Mouse (Mus musculus) embryonic stem cell, embryonic (primary cell): ENCODE measurements around the gene Hnrnpa1.

Experiments used
- CTCF ChIA-PET, 4 experiments: fragments of 300-600 bp in 2 of 4; fragments of 350-600 bp in 2 of 4; sonication (Branson Sonifier 250); formaldehyde crosslinking; loops; one replicate each; lab custom pipeline; 2022; ENCODE audit warnings: inconsistent platforms in 2 of 4; lab: Charles Lee
- POLR2A ChIA-PET, 4 experiments: fragments of 300-600 bp in 2 of 4; fragments of 350-600 bp in 2 of 4; sonication (Branson Sonifier 250); formaldehyde crosslinking; loops; one replicate each; lab custom pipeline; 2022; ENCODE audit warnings: antibody characterized with exemption in 4 of 4, inconsistent platforms in 1 of 4; lab: Charles Lee

The Hnrnpa1 gene

GRCm38 (mm10) chr15:103250195-103250740 is 10.0 kb downstream of the Hnrnpa1 start:
- CTCF ChIA-PET, result interaction anchor here (0.6 to 1.6 kb wide), 16 partner anchors 11 to 90 kb away, joined by 3 to 16 read pairs (median 4); partner anchors contain the start of genes Copz1 (in 2 of the 4), Cbx5 (in 1 of the 4) and Zfp385a (in 1 of the 4)
- POLR2A ChIA-PET, result interaction anchor here (0.6 to 12.3 kb wide), 22 partner anchors 8 to 59 kb away, joined by 3 to 243 read pairs (median 4); partner anchors contain the start of genes Cbx5 (in 3 of the 4), Copz1 (in 3 of the 4) and Hnrnpa1 (in 3 of the 4)

- POLR2A ChIA-PET, result interaction anchor here in 3 of 4 experiments (0.5 to 12.3 kb wide), 15 partner anchors 6 to 320 kb away, joined by 3 to 243 read pairs (median 5); partner anchors contain the start of genes Cbx5 (in 3 of the 3), Copz1 (in 3 of the 3) and Hnrnpa1 (in 2 of the 3)
- CTCF ChIA-PET, result interaction anchor here in 2 of 4 experiments (0.7 to 1.6 kb wide), 6 partner anchors 23 to 67 kb away, joined by 3 to 4 read pairs (median 3); no protein-coding TSS in a partner anchor
Measured at GRCm38 (mm10) chr15:103251595-103251994, 11.4 kb downstream of the Hnrnpa1 start.

GRCm38 (mm10) chr15:103252660-103253059 is 12.4 kb downstream of the Hnrnpa1 start:
- ChIA-PET CTCF (interaction anchor here in 2 of 4 experiments (0.7 to 1.5 kb wide), 4 partner anchors 28 to 186 kb away, joined by 3 to 4 read pairs (median 4); no protein-coding TSS in a partner anchor), POLR2A (interaction anchor here in 3 of 4 experiments (0.7 to 12.3 kb wide), 17 partner anchors 7 to 1040 kb away, joined by 3 to 243 read pairs (median 5); partner anchors contain the start of genes Cbx5 (in 3 of the 3), Copz1 (in 2 of the 3) and Hnrnpa1 (in 2 of the 3))

- ChIA-PET CTCF (interaction anchor here in 3 of 4 experiments (0.6 to 1.3 kb wide), 5 partner anchors 27 to 185 kb away, joined by 3 to 5 read pairs (median 4); no protein-coding TSS in a partner anchor), POLR2A (interaction anchor here in 3 of 4 experiments (0.7 to 12.3 kb wide), 17 partner anchors 8 to 1041 kb away, joined by 3 to 243 read pairs (median 5); partner anchors contain the start of genes Cbx5 (in 2 of the 3), Copz1 (in 2 of the 3) and Hnrnpa1 (in 2 of the 3))
Measured at GRCm38 (mm10) chr15:103253352-103253751, 13.1 kb downstream of the Hnrnpa1 start.

GRCm38 (mm10) chr15:103255169-103255568 is 14.9 kb downstream of the Hnrnpa1 start:
- POLR2A ChIA-PET, result interaction anchor here (0.5 to 10.4 kb wide), 17 partner anchors 8 to 584 kb away, joined by 3 to 145 read pairs (median 4); partner anchors contain the start of genes Cbx5 (in 2 of the 4), Copz1 (in 2 of the 4) and Hnrnpa1 (in 2 of the 4)
- CTCF ChIA-PET, result interaction anchor here in 3 of 4 experiments (0.6 to 2.4 kb wide), 9 partner anchors 16 to 69 kb away, joined by 3 to 9 read pairs (median 3); partner anchors contain the start of genes Cbx5 (in 1 of the 3) and Copz1 (in 1 of the 3)

- ChIA-PET POLR2A (interaction anchor here in 3 of 4 experiments (0.7 to 10.4 kb wide), 11 partner anchors 9 to 79 kb away, joined by 3 to 145 read pairs (median 10); partner anchors contain the start of genes Cbx5 (in 2 of the 3), Copz1 (in 2 of the 3) and Hnrnpa1 (in 2 of the 3)), CTCF (interaction anchor here in 2 of 4 experiments (1.1 to 2.4 kb wide), 3 partner anchors 16 to 63 kb away, joined by 4 to 9 read pairs (median 5); partner anchors contain the start of genes Cbx5 (in 1 of the 2) and Copz1 (in 1 of the 2))
Measured at GRCm38 (mm10) chr15:103256210-103256986, 16.2 kb downstream of the Hnrnpa1 start.

DNA sequence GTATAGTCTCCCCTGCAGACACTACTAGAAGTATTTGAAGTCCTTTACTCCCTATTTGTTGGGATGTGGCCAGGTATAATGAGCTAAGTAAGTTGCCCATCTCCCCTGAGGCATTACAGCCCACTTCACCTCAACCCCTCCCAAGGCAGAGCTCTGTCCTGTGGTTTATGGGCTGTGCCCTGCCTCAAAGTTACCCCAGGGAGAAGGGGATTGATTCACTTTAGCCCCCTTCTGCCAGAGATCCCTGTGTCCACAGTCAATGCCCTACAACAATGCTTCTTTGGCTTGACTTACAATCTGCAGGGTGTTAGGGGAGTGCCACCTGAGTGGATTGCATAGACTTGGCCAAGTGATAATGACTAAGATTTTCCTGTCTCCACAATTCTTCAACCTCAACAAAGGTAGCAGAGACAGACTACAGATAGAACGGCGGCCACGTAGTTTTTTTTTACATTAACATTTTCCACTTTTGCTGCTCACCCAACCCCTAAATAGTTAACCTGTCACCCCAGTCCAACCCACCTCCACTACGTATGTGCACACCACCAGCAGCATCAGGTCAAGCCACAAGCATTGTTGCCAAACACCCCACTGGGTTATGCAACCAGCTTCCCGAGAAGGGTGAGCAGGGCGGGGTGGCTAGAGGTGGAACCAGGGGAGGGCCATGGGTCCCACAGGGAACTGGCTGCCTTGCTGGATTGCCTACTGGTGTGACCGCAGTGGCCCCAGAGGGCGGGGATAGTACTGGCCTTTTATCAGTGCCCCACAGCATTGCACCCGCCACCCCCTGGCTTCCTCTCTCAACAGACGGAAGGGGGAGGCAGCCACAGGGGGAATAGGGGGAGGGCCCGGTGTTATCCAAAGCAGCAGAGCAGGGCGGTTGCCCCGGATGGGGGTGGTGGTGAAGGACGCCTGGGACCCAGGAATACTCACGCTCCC is 17.8 kb downstream of the Hnrnpa1 start, which contains the start of gene Nfe2:
Gene Nfe2, minus strand, starts transcription at position 614 of the 939 bp plus-strand sequence.
- ChIA-PET CTCF (interaction anchor here in 3 of 4 experiments (0.5 to 1.7 kb wide), 5 partner anchors 14 to 67 kb away, joined by 3 to 5 read pairs (median 3); partner anchors contain the start of gene Copz1 (in 1 of the 3)), POLR2A (interaction anchor here (0.7 to 4.9 kb wide), 17 partner anchors 10 to 70 kb away, joined by 3 to 62 read pairs (median 4); partner anchors contain the start of genes Copz1 (in 2 of the 4), Cbx5 (in 1 of the 4) and Hnrnpa1 (in 1 of the 4))

DNA sequence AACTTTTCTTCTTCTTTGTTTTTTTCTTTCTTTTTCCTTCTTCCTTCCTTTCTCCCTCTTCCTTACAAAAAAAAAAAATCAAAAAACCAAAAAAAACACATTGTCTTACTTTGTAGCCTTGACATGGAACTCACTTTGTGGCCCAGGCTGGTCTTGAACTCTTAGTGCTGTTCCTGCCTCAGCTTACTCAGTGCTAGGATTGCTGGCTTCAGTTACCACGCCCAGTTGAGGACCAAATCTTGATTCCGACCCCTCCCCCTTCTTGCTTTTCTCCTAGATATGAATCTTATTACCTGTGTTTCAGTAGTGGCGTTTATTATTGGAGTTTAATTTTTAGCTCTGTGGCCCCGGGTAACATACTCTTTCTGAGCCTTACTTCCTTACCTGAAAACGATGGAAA is 18.9 kb downstream of the Hnrnpa1 start:
- POLR2A ChIA-PET, result interaction anchor here (0.6 to 4.9 kb wide), 15 partner anchors 8 to 69 kb away, joined by 3 to 62 read pairs (median 4); partner anchors contain the start of gene Copz1 (in 2 of the 4)
- CTCF ChIA-PET, result interaction anchor here in 3 of 4 experiments (0.8 to 1.7 kb wide), 5 partner anchors 13 to 68 kb away, joined by 3 to 8 read pairs (median 5); partner anchors contain the start of gene Copz1 (in 1 of the 3)

DNA sequence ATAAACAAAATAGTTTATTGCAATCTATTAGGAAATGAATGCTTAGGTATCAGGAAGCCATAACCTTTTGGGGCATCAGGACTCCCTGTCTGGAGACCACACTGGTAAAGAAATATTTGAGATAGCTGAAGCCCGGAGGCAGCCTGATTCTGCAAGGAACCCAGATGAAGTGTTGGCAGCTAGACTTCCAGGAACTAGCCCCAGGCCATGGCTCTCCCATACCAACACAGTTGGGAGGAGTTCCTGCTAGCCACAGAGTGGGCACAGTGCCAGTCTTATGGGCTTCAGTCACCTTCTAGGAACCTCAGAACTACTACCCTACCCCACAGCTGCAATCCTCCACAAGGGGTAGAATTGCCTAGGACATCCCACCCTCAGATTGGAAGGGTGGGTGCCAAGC is 19.8 kb downstream of the Hnrnpa1 start:
- CTCF ChIA-PET, result interaction anchor here in 2 of 4 experiments (0.6 to 1.3 kb wide), 6 partner anchors 12 to 36 kb away, joined by 3 to 8 read pairs (median 4); partner anchors contain the start of gene Copz1 (in 1 of the 2)
- POLR2A ChIA-PET, result interaction anchor here in 3 of 4 experiments (0.6 to 4.9 kb wide), 10 partner anchors 9 to 64 kb away, joined by 3 to 62 read pairs (median 4); partner anchors contain the start of gene Copz1 (in 1 of the 3)

DNA sequence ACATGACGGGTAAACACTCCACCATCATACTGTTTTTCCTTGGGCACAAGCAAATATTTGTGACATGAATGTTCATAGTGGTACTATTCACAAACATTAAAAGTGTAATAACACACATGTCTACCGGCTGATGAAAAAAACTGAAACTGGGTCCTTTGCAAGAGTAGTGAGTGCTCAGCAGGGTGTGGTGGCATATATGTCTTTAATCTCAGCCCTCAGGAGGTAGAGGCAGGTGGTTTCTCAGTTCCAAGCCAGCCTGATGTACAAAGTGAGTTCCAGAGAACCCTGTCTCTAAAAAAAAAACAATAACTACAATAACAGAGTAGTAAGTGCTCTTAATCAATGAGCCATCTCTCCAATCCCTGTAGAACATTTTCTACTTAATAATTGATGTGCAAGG is 24.6 kb downstream of the Hnrnpa1 start:
- CTCF ChIA-PET, result no interaction called here
- POLR2A ChIA-PET, result interaction anchor here in 1 of 4 experiments (1.0 kb wide), 1 partner anchor 16 kb away, joined by 3 read pairs; no protein-coding TSS in a partner anchor

- ChIA-PET POLR2A (interaction anchor here in 2 of 4 experiments (0.6 to 9.6 kb wide), 4 partner anchors 16 to 753 kb away, joined by 3 to 243 read pairs (median 69); no protein-coding TSS in a partner anchor), CTCF (interaction anchor here in 2 of 4 experiments (0.6 to 1.8 kb wide), 4 partner anchors 15 to 83 kb away, joined by 3 to 5 read pairs (median 4); no protein-coding TSS in a partner anchor)
Measured at GRCm38 (mm10) chr15:103268903-103269302, 28.7 kb downstream of the Hnrnpa1 start.

DNA sequence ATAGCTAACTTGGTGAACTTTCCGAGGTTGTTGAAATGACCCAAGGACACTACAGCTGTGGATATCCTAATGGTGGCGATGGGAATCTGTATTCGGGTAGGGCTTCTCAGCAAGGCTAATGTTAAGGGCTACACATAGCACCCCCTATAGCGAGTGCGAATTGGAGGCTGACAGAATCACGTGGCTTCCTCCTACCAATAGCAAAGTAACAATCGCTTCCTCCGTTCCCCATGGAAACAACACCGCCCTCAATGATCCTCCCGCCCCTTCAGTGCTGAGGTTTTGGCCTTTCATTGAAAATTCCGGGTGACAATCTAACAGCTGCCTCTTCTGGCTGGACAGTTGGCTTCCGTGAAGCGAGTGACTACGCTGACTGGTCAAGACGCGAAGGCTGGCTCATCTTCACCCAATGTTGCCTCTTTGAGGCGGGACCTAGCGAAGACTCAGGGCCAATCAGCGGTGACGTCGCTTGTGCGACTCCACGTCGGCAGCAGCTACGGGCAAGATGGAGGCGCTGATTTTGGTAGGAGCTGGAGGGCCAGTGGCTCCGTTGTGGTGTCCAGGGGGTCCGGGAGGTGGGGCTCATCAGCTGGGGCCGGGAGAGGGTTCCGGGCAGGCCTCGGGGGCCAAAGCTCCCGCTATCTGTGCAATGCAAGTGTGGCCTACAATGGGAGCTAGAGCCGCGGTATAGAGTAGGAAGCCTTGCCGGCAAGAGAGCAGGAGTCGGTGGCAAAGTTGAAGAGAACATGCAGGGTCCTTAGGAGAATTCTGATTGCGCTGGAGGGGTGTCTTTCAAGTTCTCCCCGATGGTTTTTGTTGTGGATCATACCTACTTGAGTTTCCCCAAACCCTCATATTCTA is 32.4 kb downstream of the Hnrnpa1 start, which contains the start of gene Copz1:
Gene Copz1, plus strand, starts transcription at position 296 of the 861 bp plus-strand sequence.
- ChIA-PET CTCF (interaction anchor here (0.5 to 4.3 kb wide), 48 partner anchors 8 to 607 kb away, joined by 3 to 88 read pairs (median 5); partner anchors contain the start of genes Cbx5 (in 1 of the 4), Gpr84 (in 1 of the 4) and Nfe2 (in 1 of the 4)), POLR2A (interaction anchor here (0.5 to 9.6 kb wide), 89 partner anchors 8 to 1026 kb away, joined by 3 to 243 read pairs (median 5); partner anchors contain the start of genes Cbx5 (in 3 of the 4), Hnrnpa1 (in 3 of the 4), Nfe2 (in 2 of the 4) and Gpr84 (in 1 of the 4))

DNA sequence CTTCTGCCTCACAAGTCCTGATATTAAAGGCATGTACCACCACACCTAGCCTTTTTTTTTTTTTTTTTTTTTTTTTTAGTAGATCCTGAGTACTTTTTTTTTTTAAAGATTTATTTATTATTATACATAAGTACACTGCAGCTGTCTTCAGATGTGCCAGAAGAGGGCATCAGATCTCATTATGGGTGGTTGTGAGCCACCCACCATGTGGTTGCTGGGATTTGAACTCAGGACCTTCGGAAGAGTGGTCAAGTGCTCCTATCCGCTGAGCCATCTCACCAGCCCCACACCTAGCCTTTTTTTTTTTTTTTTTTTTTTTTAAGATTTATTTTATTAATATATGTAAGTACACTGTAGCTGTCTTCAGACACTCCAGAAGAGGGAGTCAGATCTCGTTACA is 35.7 kb downstream of the Hnrnpa1 start:
- ChIA-PET CTCF (interaction anchor here (0.6 to 1.3 kb wide), 9 partner anchors 9 to 512 kb away, joined by 3 to 17 read pairs (median 3); no protein-coding TSS in a partner anchor), POLR2A (interaction anchor here in 3 of 4 experiments (0.6 to 3.8 kb wide), 3 partner anchors 28 to 44 kb away, joined by 5 to 27 read pairs (median 6); no protein-coding TSS in a partner anchor)

DNA sequence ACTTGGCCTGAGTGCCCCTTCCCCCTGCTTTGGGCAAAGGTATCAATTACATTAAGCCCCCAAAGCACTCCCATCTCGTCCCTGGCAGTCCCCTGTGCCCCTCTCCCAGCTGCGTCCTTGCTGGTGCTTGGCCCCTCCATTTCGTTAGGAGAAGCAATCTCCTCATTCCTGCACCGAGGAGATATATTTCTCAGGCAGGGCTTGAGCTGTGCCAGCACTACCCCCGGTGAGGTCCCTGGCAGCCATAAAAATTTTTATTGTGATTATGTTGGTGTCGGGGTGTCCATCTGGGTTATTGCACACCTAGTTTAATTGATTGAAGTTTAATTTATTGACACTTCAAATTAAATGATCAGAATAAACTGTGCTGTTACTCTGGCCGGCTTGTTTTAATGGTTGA is 37.7 kb downstream of the Hnrnpa1 start:
- CTCF ChIA-PET, result interaction anchor here in 1 of 4 experiments (0.7 to 2.1 kb wide), 4 partner anchors 15 to 92 kb away, joined by 3 to 7 read pairs (median 4); no protein-coding TSS in a partner anchor
- POLR2A ChIA-PET, result interaction anchor here in 3 of 4 experiments (0.5 to 14.6 kb wide), 11 partner anchors 25 to 246 kb away, joined by 3 to 211 read pairs (median 4); partner anchors contain the start of genes Cbx5 (in 2 of the 3), Gpr84 (in 1 of the 3) and Hnrnpa1 (in 1 of the 3)
